Mouse (Mus musculus) forebrain, embryonic 11.5 days (tissue): ENCODE data around the gene Prnd. TPM values are rescaled to one million over a fixed set of nuclear protein-coding genes. Genes with fewer than 3 reads are reported as not detected.

ENCODE experiments used
- ATAC-seq: fragments of 200-750 bp; cut with Nextera tagmentation; replicated peaks from 2 replicates; pipeline ENCODE4 v1.8.0; 2017; ENCODE audit warnings: moderate TSS enrichment; ENCODE audit not compliant: low FRiP score
- DNase-seq: peaks from one replicate; pipeline ENCODE4 v3.0.0-alpha.2; 2017; ENCODE audit warnings: low spot score
- H3K27ac ChIP-seq: fragments of 300-500 bp; sonication (generic); 2 replicates; pipeline ENCODE4 v1.5.1; 2014; ENCODE audit warnings: low read depth, low read length
- H3K27me3 ChIP-seq: fragments of 300-500 bp; sonication (generic); 2 replicates; pipeline ENCODE4 v1.6.1; 2014; ENCODE audit warnings: mild to moderate bottlenecking, low read length, mixed read lengths; ENCODE audit not compliant: control insufficient read depth, insufficient read depth
- H3K36me3 ChIP-seq: fragments of 300-500 bp; sonication (generic); 2 replicates; pipeline ENCODE4 v1.6.1; 2014; ENCODE audit warnings: mild to moderate bottlenecking, low read length, moderate library complexity, mixed read lengths; ENCODE audit not compliant: control insufficient read depth, insufficient read depth
- H3K4me1 ChIP-seq: fragments of 300-500 bp; sonication (generic); replicated peaks from 2 replicates; pipeline ENCODE4 v1.6.1; 2014; ENCODE audit warnings: low read length, mixed read lengths; ENCODE audit not compliant: control insufficient read depth, insufficient read depth
- H3K4me2 ChIP-seq: fragments of 300-500 bp; sonication (generic); 2 replicates; pipeline ENCODE4 v1.6.1; 2014; ENCODE audit warnings: low read depth, mild to moderate bottlenecking, low read length, moderate library complexity, mixed read lengths; ENCODE audit not compliant: severe bottlenecking
- H3K4me3 ChIP-seq: fragments of 300-500 bp; sonication (generic); 2 replicates; pipeline ENCODE4 v1.5.1; 2014; ENCODE audit warnings: low read depth, low read length
- H3K9ac ChIP-seq: fragments of 300-500 bp; sonication (generic); 2 replicates; pipeline ENCODE4 v1.6.1; 2014; ENCODE audit warnings: low read length
- H3K9me3 ChIP-seq: fragments of 300-500 bp; sonication (generic); 2 replicates; pipeline ENCODE4 v1.6.1; 2016; ENCODE audit warnings: low read length, mixed read lengths; ENCODE audit not compliant: control insufficient read depth
- WGBS: fragments of 180-500 bp; shearing (Covaris S2); extraction: QIAGEN DNeasy Blood & Tissue Kit; methylation state at CpG from one replicate; pipeline ENCODE4 v1.1.7; 2014; 5-methylcytosine and 5-hydroxymethylcytosine counted together
- polyA plus RNA-seq: library from polyadenylated mRNA; unstranded; fragments of >200 nt; fragmentation: Nextera tagmentation; extraction: Ambion mirVana; gene quantifications from 2 replicates; pipeline ENCODE4 v1.2.1, GENCODE M21; 2014

The Prnd gene
- polyA plus RNA-seq, 1 experiment from 2014 or later = 5.0 TPM

GRCm38 (mm10) chr2:131996369-131996768 lies 45.7 kb downstream of the Prnd start:
- no peaks in the 10 kb centered on the region; the same call in 1 of the 2 replicates for H3K36me3 ChIP-seq
- WGBS = 92% methylated on average over 7 of the region's 7 CpGs

GRCm38 (mm10) chr2:131997356-131997755 lies 46.7 kb downstream of the Prnd start:
- DNase-seq (no peak), ATAC-seq (no peak)
- H3K9ac ChIP-seq = no peak overlapping the region
- H3K27me3 ChIP-seq = no peaks in the 10 kb centered on the region
- no peak overlapping the region for H3K4me3 ChIP-seq
- WGBS = 48% methylated on average over 5 of the region's 5 CpGs
- H3K27ac ChIP-seq = no peak overlapping the region
- H3K36me3 ChIP-seq = no peaks in the 10 kb centered on the region; the same call in 1 of the 2 replicates
- H3K4me1 ChIP-seq = no peaks in the 10 kb centered on the region; the same call in 1 of the 2 replicates
- no peaks in the 10 kb centered on the region for H3K9me3 ChIP-seq
- H3K4me2 ChIP-seq = no peak overlapping the region

More at GRCm38 (mm10) chr2:131996369-131996768, 45.7 kb downstream of the Prnd start:
- no peaks in the 10 kb centered on the region for H3K27me3 ChIP-seq
- ATAC-seq = no peak
- H3K9ac ChIP-seq = no peak overlapping the region
- DNase-seq = no peak
- no peaks in the 10 kb centered on the region for H3K9me3 ChIP-seq
- H3K27ac ChIP-seq = no peak overlapping the region
- no peak overlapping the region for H3K4me2 ChIP-seq
- H3K4me1 ChIP-seq = no peaks in the 10 kb centered on the region; the same call in 1 of the 2 replicates
- H3K4me3 ChIP-seq = no peak overlapping the region

GRCm38 (mm10) chr2:132001696-132002334 lies 51.2 kb downstream of the Prnd start:
- WGBS = 90% methylated on average over 13 of the region's 13 CpGs
- H3K9ac ChIP-seq = no peak overlapping the region
- H3K27me3 ChIP-seq = no peaks in the 10 kb centered on the region
- ATAC-seq = no peak
- H3K4me2 ChIP-seq = no peak overlapping the region
- no peak overlapping the region for H3K4me3 ChIP-seq
- no peaks in the 10 kb centered on the region for H3K4me1 ChIP-seq
- no peaks in the 10 kb centered on the region for H3K9me3 ChIP-seq
- no peak overlapping the region for H3K27ac ChIP-seq
- no peaks in the 10 kb centered on the region; the same call in 1 of the 2 replicates for H3K36me3 ChIP-seq
- no peak for DNase-seq

GRCm38 (mm10) chr2:132003916-132004315 lies 53.3 kb downstream of the Prnd start:
- Histone ChIP-seq H3K4me1 (no peaks in the 10 kb centered on the region), H3K9me3 (no peaks in the 10 kb centered on the region), H3K9ac (no peak overlapping the region), H3K27me3 (no peaks in the 10 kb centered on the region), H3K4me3 (no peak overlapping the region), H3K27ac (no peak overlapping the region), H3K36me3 (no peaks in the 10 kb centered on the region; the same call in 1 of the 2 replicates), H3K4me2 (no peak overlapping the region)
- DNase-seq (no peak), ATAC-seq (no peak)
- 87% methylated on average over 5 of the region's 5 CpGs for WGBS

GRCm38 (mm10) chr2:132004495-132005136 lies 54.0 kb downstream of the Prnd start:
- no peak overlapping the region for H3K9ac ChIP-seq
- no peaks in the 10 kb centered on the region; the same call in 1 of the 2 replicates for H3K36me3 ChIP-seq
- H3K4me2 ChIP-seq = no peak overlapping the region
- ATAC-seq = no peak
- H3K9me3 ChIP-seq = no peaks in the 10 kb centered on the region
- no peak overlapping the region for H3K4me3 ChIP-seq
- H3K27ac ChIP-seq = no peak overlapping the region
- WGBS = 82% methylated on average over 9 of the region's 9 CpGs
- DNase-seq = no peak
- H3K4me1 ChIP-seq = no peaks in the 10 kb centered on the region
- no peaks in the 10 kb centered on the region for H3K27me3 ChIP-seq

- Histone ChIP-seq H3K9me3 (no peaks in the 10 kb centered on the region), H3K4me1 (no peaks in the 10 kb centered on the region), H3K9ac (no peak overlapping the region), H3K27ac (no peak overlapping the region), H3K27me3 (no peaks in the 10 kb centered on the region), H3K4me2 (no peak overlapping the region), H3K36me3 (no peaks in the 10 kb centered on the region; the same call in 1 of the 2 replicates), H3K4me3 (no peak overlapping the region)
- WGBS = 88% methylated on average over 4 of the region's 4 CpGs
- ATAC-seq = no peak
- DNase-seq = no peak
Measured at GRCm38 (mm10) chr2:132005445-132005844, 54.8 kb downstream of the Prnd start.

Other genes with a start within 250 kb of the Prnd start
- not detected in 2 replicates for gene Erv3, start 91.1 kb upstream of the Prnd start, polyA plus RNA-seq
- 25.4 and 31.2 TPM in 2 replicates for gene Prnp, start 40.9 kb upstream of the Prnd start, polyA plus RNA-seq
- not detected in 2 replicates for gene Prn, start 40.9 kb upstream of the Prnd start, polyA plus RNA-seq
- gene Rassf2, start 79.4 kb downstream of the Prnd start, polyA plus RNA-seq = 35.3 and 36.3 TPM in 2 replicates
- gene Slc23a2, start 194.2 kb downstream of the Prnd start, polyA plus RNA-seq = 13.5 and 14.2 TPM in 2 replicates